Mouse (Mus musculus) A20 (cell line): ENCODE measurements around the gene Tln2.
A peak's percentile ranks its signal among the peaks of the same experiment; 100 is the strongest.
"Not testable (repeated sequence)": the region's sequence is repeated elsewhere in the genome, so short reads cannot be mapped to it uniquely, and the experiment has no call there.

ENCODE experiments used
- DNase-seq: peaks from one replicate; pipeline ENCODE4 v3.0.0-alpha.2; 2011; ENCODE audit warnings: low read depth, low spot score

Tln2 gene

DNA sequence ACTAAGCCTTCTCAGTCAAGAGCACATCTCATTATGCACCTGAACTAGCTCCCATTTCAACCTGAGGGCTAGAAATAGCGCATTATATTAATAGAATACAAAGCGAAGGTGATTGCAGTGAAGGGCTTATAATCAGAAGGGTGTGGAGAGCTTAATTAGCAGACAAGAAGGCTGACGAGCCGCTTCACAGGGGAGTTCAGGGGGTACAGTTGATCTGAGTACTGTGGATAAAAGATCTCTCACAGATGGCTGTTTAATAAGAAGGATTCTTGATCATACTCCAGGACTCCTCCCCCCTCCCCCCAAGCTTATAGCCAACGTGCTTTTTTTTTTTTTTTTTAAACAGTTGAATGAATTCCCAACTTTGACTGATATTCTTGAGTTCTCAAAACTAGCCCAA is 198.0 kb downstream of the Tln2 start:
- DNase-seq, result no peak

DNA sequence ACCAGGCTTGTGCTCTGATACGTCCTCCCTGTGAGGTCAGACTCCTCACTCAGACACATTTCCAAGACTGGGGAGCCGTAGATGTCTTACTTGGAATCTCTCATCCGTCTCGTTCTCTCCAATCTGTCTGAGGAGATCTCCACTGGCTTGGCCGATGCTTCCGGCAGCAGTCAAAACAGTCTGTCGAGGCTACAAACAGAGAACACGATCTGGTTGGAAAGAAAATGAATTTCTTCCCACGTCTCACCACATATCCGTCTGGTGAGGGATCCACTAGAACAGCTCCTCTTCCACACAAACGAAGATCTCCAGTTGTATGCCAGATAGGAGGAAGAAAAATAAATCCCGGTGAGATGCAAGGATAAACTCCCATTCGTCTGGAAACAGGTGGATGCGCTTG is 205.1 kb downstream of the Tln2 start:
- DNase-seq, result no peak

DNA sequence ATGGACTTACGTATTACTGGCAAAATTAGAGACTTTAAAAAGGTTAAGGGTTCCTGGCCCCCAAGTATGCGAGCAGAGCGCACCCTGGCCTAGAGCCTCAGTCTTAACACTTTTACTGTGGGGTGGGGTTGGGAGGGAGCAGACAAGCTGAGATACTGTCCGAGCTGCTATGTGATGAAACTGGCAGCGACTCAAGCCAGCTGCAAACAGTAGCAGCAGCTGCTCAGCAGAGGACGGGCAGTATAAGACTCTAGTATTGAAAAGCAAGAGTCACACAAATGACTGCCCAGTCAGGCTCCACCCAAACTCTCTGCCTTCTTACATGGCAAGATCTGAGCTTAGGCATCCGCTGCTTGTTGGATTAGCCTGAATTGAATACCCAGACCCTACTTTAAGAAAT is 206.1 kb downstream of the Tln2 start:
- DNase-seq, result no peak

DNA sequence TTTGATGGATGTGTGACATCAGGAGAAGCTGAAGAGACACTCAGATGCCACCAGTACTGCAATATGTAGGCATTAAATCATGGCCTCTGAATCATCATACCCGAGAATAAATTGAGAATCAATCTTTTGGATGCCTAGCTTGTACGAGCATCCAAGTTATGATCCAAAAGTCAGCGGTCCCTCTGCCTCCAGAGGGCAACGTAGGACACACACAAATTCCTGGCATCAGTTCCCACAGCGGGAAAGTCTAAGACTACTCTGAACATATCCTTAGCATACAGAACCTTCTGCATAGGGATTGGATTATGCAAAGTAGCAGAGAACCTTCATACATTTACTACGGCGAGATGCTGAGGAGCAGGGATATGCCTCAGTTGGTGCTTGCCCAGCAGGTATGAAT is 210.5 kb downstream of the Tln2 start:
- no peak for DNase-seq

DNA sequence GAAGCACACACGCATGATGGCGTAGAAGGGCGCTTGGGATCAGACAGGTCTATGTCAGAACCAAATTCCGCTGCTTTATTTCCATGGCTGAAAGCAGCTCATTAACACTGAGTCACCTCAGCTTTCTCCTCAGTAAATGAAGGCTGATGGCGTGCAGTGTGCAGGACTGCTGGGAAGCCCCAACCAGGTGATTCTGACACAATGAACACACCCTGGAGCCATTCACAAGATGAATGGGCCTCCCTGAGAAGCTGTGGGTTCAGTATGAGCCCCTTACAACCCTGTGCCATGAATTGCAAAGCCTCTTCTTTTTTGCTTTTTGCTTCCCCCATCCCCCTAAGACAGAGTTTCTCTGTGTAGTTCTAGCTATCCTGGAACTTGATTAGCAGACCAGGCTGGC is 212.3 kb downstream of the Tln2 start:
- no peak for DNase-seq

DNA sequence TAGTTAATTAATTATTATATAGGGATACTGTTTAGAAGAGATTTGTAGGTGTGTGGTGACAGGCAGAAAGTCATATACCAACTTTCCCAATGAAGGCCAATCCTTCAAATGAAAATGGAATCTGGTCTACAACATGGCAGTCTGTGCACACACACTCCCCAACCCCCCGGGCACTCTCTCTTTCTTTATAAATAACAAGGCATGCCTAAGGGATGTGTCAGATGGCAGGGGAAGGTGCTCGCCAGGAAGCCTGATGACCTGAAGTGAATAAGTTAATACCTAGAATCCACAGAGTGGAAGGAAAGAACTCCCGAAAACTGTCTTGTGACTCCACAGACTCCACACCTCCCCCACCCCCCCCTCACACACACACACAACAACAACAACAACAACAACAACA is 228.2 kb downstream of the Tln2 start:
- no peak for DNase-seq

DNA sequence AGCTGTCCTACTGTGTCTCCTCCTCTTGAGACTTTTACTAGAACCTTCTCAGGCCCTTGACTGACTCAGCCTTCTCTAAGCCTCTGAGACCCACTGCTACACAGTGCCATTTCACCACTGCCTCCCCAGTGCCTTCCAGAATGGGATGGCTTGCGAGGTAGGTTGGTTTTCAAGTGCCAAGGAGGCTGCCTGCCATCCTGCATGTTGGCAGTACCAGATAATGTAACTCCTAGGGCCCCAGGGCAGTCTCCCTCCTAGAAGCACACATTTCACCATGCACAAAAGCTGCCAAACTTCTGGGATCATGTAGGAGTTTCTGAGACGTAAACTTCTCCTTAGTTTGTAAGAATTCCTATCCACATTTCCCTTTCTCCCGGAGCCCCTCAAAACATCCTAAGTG is 231.1 kb downstream of the Tln2 start:
- DNase-seq, result no peak

DNA sequence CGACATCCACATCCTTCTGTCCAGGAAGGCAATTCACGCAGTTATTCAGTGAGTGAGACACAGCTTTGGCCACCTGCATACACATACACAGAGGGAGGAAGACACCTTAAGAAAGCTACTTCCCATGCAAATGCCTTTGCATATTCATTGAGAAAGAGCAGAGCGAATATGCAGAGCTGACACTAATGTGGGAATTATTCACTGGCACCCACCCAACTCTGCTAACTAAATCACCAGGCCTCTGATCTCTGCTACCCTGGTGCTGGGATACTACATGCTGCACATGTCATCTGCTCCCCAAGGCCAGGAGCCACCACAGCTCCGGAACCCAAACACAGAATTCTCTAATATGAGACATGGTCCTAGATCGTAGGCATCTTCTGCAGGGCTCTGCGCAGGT is 237.6 kb downstream of the Tln2 start:
- DNase-seq, result no peak

DNA sequence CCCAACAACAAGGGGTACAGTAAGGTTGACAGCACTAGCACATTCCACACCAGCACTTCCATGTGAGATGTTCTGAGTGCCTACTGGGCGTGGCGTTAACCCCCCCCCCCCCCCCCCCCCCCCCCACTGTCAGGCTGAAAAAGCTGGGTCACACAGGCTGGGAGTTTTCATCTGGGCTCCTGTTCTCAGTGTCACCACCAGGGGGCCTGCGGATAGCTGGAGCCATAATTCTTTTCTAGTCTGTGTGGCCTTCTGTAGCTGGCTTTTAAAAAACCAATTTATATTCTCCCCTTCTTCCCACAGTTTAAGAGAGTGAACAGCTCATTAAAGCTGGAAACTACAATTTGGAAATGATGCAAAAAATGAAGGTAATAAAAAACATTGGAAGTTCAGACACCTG is 244.1 kb downstream of the Tln2 start:
- peak; percentile 71 for DNase-seq

DNA sequence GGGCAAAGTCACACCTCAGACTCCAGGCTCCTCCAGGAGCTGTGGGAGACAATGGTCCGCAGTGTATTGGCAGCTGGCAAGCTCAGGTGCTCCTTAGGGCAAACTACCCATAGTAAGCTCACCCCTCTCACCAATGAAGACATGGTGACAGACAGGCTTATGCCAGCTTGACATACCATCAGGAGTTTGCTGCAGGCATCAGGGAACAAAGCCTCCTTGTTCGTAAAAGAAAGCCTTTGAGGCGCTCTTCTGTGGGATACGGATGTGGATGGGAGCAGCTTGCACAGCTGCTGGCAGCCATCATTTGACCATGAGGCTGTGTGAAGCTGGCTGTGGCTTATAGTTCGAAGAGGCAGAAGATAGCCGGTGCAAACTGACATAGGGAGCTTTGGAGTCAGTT is 254.5 kb downstream of the Tln2 start:
- no peak for DNase-seq

DNA sequence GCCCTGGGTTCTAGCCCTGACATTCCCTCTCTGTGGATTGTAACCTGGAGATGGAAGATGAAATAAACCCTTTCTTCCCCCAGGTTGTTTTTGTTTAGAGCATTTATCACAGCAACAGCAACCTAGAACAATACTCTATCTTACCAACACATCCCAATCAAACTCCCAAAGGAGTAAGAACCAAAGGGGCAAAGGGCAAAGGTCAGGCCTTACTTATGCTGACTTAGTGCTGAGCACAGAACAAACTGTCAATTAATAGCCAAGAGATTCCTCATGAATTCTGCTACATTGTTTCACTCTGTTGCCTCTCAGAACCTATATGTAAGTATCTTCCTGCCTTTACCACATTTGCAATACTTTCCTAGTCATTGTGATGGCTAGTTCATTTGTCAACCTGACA is 255.5 kb downstream of the Tln2 start:
- no peak for DNase-seq

DNA sequence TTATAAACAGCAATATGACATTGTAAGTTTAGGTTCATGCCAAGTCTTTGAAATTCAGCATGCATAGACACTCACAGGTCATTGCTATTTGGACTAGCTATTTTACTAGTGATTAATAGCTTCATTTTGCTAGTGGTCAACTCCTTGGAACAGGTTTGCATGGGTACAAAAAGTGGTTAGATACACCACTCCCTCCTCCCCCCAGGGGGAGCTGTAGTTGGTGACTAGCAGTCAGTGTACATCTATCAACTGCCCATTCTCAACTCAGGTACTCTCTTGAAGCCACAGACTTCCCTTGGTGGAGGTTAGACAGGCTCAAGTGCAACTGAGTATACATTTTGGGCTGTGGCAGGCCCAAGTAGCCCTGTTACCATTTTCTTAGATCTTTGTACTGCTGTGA is 256.5 kb downstream of the Tln2 start:
- DNase-seq, result peak; percentile 70

DNA sequence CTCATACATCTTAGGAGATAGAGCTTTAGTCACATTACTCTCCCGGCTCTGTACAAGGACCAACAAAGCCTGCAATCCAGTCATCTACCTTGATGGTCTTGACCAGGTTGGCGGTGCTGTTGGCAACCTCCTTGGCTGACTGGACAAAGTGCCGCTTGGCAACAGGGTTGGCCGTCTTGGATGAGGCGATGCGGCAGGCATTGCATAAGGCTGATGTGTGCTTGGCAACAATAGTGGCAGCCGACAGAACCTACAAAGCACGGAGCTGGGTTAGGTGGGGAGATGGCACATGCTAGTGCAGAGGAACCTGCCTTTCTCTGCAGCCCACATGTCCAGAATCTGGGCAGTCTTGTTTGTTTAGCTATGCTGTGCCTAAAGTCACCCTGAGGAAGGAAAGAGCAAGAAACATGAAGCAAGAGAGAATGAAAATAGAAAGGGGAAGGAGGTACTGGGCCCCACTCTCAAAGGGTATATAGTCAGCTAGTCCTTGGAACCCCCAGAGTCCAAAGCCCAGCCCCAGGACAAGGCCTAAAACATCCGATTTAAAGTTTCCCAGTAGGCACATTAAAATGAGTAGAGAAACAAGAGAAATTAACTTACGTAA is 257.0 kb downstream of the Tln2 start:
- DNase-seq, result peak; percentile 80

DNA sequence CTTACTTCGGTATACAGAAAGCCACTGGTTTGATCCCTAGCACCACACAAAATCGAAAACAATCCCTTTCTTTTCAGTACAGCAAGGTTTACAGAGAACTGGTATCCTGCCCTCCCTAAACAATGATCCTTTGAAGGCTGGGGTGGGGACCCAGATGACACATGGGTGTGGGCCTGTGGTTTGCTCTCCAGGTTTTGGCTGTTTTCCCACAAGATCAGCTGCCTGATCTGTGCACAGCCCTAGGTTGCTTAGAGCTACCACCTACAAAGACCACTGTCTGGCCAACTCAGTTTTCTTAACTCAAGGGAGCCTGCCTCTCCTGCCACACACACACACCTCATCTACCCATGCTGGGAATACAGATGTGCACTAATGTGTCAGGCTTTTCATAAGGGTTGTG is 257.9 kb downstream of the Tln2 start:
- no peak for DNase-seq

DNA sequence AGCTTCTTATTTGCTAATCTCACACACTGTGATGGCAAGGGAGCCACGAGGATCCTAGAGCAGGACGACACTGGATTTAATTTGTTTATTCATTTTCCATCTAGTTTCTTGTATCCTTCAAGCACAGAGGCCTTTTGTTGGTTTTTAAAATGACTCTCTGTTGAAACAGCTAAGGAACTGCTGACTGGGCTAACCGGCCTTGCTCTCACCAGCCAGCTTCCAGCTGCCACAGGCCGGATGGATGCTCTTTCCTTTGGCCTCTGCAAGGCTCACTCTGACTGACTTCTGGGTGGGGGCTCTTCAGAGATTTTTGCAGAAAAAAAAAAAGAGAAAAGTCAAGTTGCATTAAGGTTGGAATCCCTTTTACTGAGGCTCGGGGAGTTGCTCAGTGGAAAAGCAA is 258.7 kb downstream of the Tln2 start:
- no peak for DNase-seq

DNA sequence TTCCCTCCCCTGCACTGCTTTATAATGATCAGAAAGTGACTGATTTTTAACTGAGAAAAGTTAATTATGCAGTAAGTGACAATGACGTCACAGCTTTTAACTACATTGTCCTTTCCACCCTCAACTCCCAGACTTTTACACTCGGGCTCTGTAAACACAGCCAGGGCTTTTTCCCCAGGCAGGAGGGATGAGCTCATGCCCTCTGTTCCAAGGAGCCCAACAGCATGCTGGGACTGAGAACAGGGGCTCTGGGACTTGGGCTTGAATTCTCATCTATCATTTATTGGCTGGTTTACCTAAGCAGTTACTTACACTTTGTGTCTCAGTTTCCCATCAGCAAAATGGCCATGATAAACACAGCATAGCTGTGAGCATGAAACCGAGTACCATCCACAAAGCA is 259.2 kb downstream of the Tln2 start:
- no peak for DNase-seq

DNA sequence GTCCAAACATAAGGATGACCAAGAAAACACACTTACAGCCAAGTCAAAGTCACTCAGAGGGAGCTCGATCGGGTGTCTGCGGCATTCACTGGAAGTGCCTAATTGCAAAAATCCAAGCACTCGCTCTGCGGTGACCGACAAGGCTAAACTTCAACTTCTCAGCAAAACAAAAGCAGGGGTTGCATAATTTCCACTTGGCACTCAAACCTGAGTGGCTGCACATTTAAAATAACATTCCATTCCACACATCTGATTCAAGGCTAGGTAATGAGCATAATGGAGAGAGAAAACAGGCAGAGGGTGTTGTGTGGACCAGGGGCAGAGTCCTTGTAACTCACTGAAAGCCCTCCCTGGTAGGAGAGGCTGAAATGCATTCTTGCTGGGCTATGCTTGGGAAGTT is 260.3 kb downstream of the Tln2 start:
- DNase-seq, result no peak

DNA sequence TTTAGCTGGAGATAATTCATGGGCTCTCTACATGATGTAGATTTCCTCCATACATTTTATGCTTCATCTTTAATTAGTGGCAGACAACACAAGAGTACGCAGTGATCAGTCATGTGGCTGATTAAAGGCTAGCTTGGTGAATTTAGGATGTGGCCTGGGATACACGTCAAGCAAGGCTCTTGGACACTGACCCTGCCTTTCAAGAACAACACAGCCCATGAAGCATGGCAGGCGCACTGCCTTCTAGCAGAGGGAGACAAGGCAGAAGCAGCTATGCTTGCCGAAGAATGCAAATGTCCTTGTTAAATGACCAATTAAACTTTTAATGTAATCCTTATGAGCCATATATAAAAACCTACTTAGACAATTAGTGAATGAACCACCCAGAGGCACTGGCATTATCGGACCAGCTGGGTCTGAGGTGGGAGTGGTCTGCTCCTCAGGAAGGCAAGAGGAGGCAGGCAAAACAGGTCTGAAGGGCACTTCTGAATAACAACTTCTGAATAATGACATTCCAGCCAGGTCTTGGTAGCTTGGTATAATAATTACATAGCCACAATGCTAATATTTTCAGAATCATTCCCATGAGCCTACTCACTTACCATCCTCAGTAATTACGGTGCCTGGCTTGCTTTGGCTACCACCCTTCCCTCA is 262.1 kb downstream of the Tln2 start:
- no peak for DNase-seq

DNA sequence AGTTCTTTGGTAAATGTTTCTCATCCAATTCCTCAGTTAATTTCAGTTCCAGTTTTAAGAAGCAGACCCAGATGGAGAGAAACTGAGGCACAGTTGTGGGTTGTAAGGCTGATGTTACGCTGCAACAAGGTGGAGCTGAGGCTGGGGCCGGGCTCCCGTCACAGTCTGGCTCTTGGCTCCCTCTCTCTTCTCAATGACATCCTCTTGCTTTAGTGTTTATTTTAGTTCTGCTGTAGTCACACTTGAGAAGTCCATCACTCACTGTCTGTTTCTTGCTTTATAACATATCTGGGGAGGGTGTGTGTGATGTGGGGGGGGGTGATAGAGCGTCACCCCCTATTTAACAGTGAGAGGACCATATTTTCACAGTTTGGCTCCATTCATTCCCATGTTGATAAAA is 272.0 kb downstream of the Tln2 start:
- no peak for DNase-seq

DNA sequence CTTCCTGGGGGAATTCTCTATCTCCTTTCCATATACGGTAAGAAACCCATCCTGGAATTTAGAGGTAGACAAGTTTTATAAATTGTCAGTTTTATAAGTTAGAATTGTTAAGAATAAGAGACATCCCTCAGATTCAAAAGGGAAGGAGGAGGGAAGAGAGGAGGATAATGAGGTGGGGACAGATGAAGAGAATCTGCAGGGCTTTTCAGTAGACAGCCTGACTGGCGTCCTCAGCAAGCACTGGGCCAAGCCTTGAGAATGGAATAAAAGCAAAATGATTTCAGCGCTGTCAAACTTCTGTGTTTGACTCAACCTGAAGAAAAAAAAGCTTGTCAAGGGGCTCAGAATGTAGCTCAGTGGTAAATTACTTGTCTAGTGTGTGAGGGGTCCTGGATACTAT is 272.7 kb downstream of the Tln2 start:
- DNase-seq, result no peak

DNA sequence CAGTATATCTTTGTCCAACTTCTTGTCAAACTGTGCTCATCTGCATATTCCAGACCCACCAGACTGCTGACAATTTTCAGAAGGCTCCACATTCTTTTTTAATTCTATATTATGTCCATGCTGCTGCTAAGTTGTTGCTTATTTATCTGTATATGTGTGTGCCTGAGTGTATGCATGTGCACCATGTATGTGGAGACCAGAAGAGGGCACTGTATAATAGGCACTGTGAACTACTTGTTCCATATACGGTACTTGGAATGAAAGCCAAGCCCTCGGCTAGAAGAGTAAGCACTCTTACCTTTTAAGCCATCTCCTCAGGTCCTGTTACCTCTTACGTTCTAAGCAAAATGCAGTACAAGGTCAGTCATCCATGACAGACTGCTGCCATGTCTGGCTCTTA is 274.0 kb downstream of the Tln2 start:
- DNase-seq, result peak; percentile 81

DNA sequence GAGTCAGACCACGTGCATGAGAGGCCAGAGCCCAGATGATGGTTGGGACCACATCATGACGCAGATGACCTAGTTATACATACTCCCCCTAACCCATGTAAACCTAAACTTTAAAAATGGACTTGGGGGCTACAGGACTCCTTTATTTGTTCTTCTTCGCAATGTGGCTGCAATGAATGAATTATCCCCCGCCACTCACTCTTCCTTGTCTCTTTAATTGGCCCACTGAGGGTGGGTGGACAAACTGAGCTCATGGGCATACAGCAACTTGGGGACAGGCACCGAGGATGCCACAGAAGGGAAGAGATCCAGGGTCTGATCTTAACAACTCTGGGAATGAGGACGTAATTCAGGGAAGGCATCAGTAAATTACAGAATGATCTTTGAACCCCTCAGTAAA is 277.7 kb downstream of the Tln2 start:
- no peak for DNase-seq

DNA sequence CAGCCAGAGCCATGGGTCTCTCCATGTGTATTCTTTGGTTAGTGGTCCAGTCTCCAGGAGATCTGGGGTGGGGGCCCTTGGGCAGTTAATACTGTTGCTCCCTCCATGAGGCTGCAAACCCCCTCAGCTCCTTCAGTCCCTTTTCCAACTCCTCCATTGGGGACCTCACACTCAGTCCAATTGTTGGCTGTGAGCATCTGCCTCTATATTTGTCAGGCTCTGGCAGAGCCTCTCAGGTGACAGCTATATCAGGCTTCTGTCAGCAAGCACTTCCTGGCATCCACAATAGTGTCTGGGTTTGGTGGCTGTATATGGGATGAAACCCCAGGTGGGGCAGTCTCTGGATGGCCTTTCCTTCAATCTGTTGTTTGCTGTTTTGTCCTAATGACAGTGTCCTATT is 279.2 kb downstream of the Tln2 start:
- DNase-seq, result not testable (repeated sequence)

DNA sequence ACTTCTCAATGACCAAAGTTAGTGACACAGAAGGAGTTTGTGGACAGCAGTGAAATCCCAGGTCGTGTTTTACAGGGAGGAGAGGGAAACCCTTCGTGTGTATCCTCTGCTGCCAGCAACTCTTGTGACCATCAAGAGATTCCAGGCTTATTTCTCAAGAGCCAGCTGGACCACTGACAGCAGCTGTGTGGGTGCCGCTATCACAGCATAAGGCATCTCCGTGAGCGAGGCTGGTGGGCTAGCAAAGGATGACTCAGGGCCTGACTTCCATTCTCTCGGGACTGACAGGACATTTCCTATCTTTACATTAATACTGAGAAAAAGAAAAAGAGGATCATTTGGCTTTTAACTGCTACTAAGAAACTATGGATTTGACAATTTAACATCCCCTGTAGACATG is 283.1 kb downstream of the Tln2 start:
- no peak for DNase-seq
